ENCODE assay signal across 14 mouse cellular contexts in the genomic region with DNA sequence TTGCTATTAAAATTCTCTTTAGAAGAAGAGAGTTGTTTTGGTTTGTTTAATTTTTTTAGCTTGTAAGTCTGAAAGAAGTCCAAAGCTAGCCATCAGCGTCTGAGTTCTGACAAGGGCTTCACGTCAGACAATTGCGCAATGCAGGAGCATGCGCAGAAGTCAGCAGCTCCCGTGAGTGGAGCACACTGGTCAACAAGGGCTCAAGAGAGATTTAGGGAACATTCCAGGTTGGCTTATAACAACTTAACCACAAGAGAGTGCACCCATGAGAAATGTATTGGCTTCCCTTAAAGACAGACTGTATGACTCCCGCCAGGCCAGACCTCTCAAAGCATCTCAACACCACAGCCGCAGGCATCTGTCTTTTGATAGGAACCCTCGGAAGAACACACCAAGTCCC. TPM values are rescaled to one million over a fixed set of nuclear protein-coding genes. Genes with fewer than 3 reads are reported as not detected.
DNase-seq lines count a peak whose midpoint lies in the region; ATAC-seq and TF ChIP-seq lines count a peak whose summit lies in the region.
"Had no signal": no experiment of that assay in that cellular context is flagged by ENCODE, and none has a peak within 500 bp of the region (broad histone marks: within the 10 kb centered on the region; RNA-seq: fewer than 3 reads in every experiment).

No protein-coding gene starts in this region.

- no peaks in the 10 kb centered on the region for H3K36me3 ChIP-seq in hindbrain, embryonic 16.5 days (ENCODE audit: control insufficient read depth, insufficient read depth, low read length)
- H3K36me3 ChIP-seq: forebrain, embryonic 12.5 days; G1E; heart, embryonic 15.5 days; midbrain, embryonic 15.5 days had no signal

- no peak for TF ChIP-seq CTCF in lung, adult 2 months (IDR thresholded peaks at IDR 0.05; ENCODE audit: insufficient read depth, low read length)

- no peak overlapping the region for H3K27ac ChIP-seq in hindbrain, embryonic 16.5 days (ENCODE audit: low read depth, low read length)
- H3K27ac ChIP-seq: forebrain, embryonic 12.5 days; heart, embryonic 15.5 days; midbrain, embryonic 15.5 days; stomach, postnatal 0 days had no signal

- H3K4me2 ChIP-seq in hindbrain, embryonic 16.5 days (ENCODE audit: low read length): no peak overlapping the region
- H3K4me2 ChIP-seq: forebrain, embryonic 12.5 days; heart, embryonic 15.5 days; midbrain, embryonic 15.5 days had no signal

- DNase-seq in kidney, postnatal 4 days: peak; percentile 13 to 33
- DNase-seq in kidney, postnatal 10 days: no peak
- DNase-seq in lung, adult 2 months: peak; percentile 66
- DNase-seq in skeletal muscle tissue, adult 2 months (ENCODE audit: low read depth, low spot score): peak; percentile 67
- no peak for DNase-seq in left cerebral cortex, adult 9 months (ENCODE audit: low spot score in 2 of 2)
- DNase-seq: cerebellum, adult 11 months had no signal

- no peaks in the 10 kb centered on the region for H3K27me3 ChIP-seq in hindbrain, embryonic 16.5 days (replicated peaks; ENCODE audit: control insufficient read depth, insufficient read depth, low read length)
- H3K27me3 ChIP-seq: forebrain, embryonic 12.5 days; heart, embryonic 15.5 days; midbrain, embryonic 15.5 days had no signal

- WGBS in lung, adult 2 months: 63% methylated on average over 8 of the region's 8 CpGs
- WGBS in hindbrain, embryonic 16.5 days: 87% methylated on average over 8 of the region's 8 CpGs

- H3K4me3 ChIP-seq in lung, adult 2 months (replicated peaks; ENCODE audit: extremely low read depth, low read depth, low read length): no peak overlapping the region
- no peak overlapping the region for H3K4me3 ChIP-seq in hindbrain, embryonic 16.5 days (ENCODE audit: low read length)
- H3K4me3 ChIP-seq: forebrain, embryonic 12.5 days; heart, embryonic 15.5 days; midbrain, embryonic 15.5 days had no signal

- H3K9me3 ChIP-seq in hindbrain, embryonic 16.5 days (ENCODE audit: control insufficient read depth, low read length): no peaks in the 10 kb centered on the region
- H3K9me3 ChIP-seq: forebrain, embryonic 12.5 days; G1E; heart, embryonic 15.5 days; midbrain, embryonic 15.5 days had no signal

- peaks cover 7% of the 10 kb centered on the region for H3K4me1 ChIP-seq in lung, adult 2 months (ENCODE audit: control insufficient read depth, insufficient read depth, low read length)
- no peaks in the 10 kb centered on the region for H3K4me1 ChIP-seq in hindbrain, embryonic 16.5 days (ENCODE audit: control insufficient read depth, insufficient read depth, low read depth, low read length)
- H3K4me1 ChIP-seq: forebrain, embryonic 12.5 days; midbrain, embryonic 15.5 days had no signal

- no peak for TF ChIP-seq POLR2A in lung, adult 2 months (IDR thresholded peaks at IDR 0.05; ENCODE audit: borderline replicate concordance, extremely low read depth, low read depth, low read length)

- H3K9ac ChIP-seq in hindbrain, embryonic 16.5 days (ENCODE audit: low read depth, low read length): no peak overlapping the region
- H3K9ac ChIP-seq: forebrain, embryonic 12.5 days; heart, embryonic 15.5 days; midbrain, embryonic 15.5 days had no signal

- ATAC-seq in granulocyte monocyte progenitor cell, adult 5-6 weeks (replicated peaks; ENCODE audit: poor library complexity, severe bottlenecking): peak; percentile 81
- ATAC-seq in hindbrain, embryonic 16.5 days: no peak
- ATAC-seq in erythroblast, adult 5-6 weeks (replicated peaks; ENCODE audit: low FRiP score, poor library complexity, severe bottlenecking): no peak
- ATAC-seq: midbrain, embryonic 15.5 days had no signal

RNA-seq across cellular contexts. Expression of a gene that starts 15.6 kb away (rescaled TPM):
- total RNA-seq in granulocyte monocyte progenitor cell, adult 5-6 weeks (2014; fragmentation: Nextera tagmentation): 1.2 and 1.6 TPM in 2 replicates
- total RNA-seq in granulocyte monocyte progenitor cell, adult 5-6 weeks (2017): 1.1 and 1.2 TPM in 2 replicates
- 28.2 and 30.9 TPM in 2 replicates for polyA plus RNA-seq in lung, adult 2 months (2012; rRNA removed)
- 0.21 and 0.27 TPM in 2 replicates for polyA plus RNA-seq in hindbrain, embryonic 16.5 days (2015; fragmentation: Nextera tagmentation; extraction: Ambion mirVana)
- 2.7 and 5.0 TPM in 2 replicates for total RNA-seq in erythroblast, adult 5-6 weeks (2015; ENCODE audit: low replicate concordance)
- 4.3 and 5.4 TPM in 2 replicates for total RNA-seq in erythroblast, adult 5-6 weeks (2017; ENCODE audit: low replicate concordance)

Comparison
In these comparisons a context has a peak if more than half of its experiments do, and no peak if none do; other contexts are left out.
1. DNase-seq: peak in kidney, postnatal 4 days (2 of 2), lung, adult 2 months (single experiment) and skeletal muscle tissue, adult 2 months (single experiment); none in kidney, postnatal 10 days (single experiment) and left cerebral cortex, adult 9 months (0 of 2).